Mouse (Mus musculus) NIH3T3 (cell line): ENCODE measurements at regions not wholly inside any gene's neighbourhood (a gene's known extent, or its start where the extent isn't known, plus 50 kb on each side); places are given as distances from the start of the nearest gene placed in this dataset.
A peak's percentile ranks its signal among the peaks of the same experiment; 100 is the strongest.

Source experiments
- DNase-seq: peaks from one replicate; pipeline ENCODE4 v3.0.0-alpha.2; 2012; ENCODE audit warnings: low read depth

GRCm38 (mm10) chr3:159689743-159690142 lies 90.8 kb downstream of the Rpe65 start:
- DNase-seq: no peak

- peak; percentile 74 for DNase-seq
Observed at GRCm38 (mm10) chr3:159724340-159725119, 114.9 kb upstream of the Wls start.

GRCm38 (mm10) chr3:159732201-159732600 lies 107.3 kb upstream of the Wls start:
- peak; percentile 49 for DNase-seq

- DNase-seq: no peak
Observed at GRCm38 (mm10) chr3:159733141-159733540, 106.3 kb upstream of the Wls start.

- DNase-seq: no peak
Observed at GRCm38 (mm10) chr3:159734547-159734946, 104.9 kb upstream of the Wls start.

GRCm38 (mm10) chr3:159736070-159736469 lies 103.4 kb upstream of the Wls start:
- DNase-seq: no peak

- DNase-seq: no peak
Observed at GRCm38 (mm10) chr3:159740600-159741279, 98.7 kb upstream of the Wls start.

- no peak for DNase-seq
Observed at GRCm38 (mm10) chr3:159741816-159742215, 97.7 kb upstream of the Wls start.

GRCm38 (mm10) chr3:159759740-159760139 lies 79.7 kb upstream of the Wls start:
- DNase-seq: no peak

GRCm38 (mm10) chr3:159760293-159760692 lies 79.2 kb upstream of the Wls start:
- no peak for DNase-seq

GRCm38 (mm10) chr3:159760949-159761348 lies 78.5 kb upstream of the Wls start:
- DNase-seq: no peak

- no peak for DNase-seq
Observed at GRCm38 (mm10) chr3:159782222-159782844, 57.1 kb upstream of the Wls start.

- no peak for DNase-seq
Observed at GRCm38 (mm10) chr3:159787776-159788175, 51.7 kb upstream of the Wls start.
